Mouse (Mus musculus) splenic B cell, adult 2 months (primary cell): ENCODE measurements at regions not wholly inside any gene's neighbourhood (a gene's known extent, or its start where the extent isn't known, plus 50 kb on each side); places are given as distances from the start of the nearest gene placed in this dataset.

Source experiments
- DNase-seq: peaks from one replicate; pipeline ENCODE4 v3.0.0-alpha.2; 2011; ENCODE audit warnings: low read depth, low spot score
- H3K27me3 ChIP-seq: 2 replicates; pipeline ENCODE4 v1.6.1; 2012; ENCODE audit warnings: mild to moderate bottlenecking, low read length, moderate library complexity, mixed read lengths; ENCODE audit not compliant: control insufficient read depth, poor library complexity, insufficient read depth, severe bottlenecking
- H3K36me3 ChIP-seq: 2 replicates; pipeline ENCODE4 v1.6.1; 2012; ENCODE audit warnings: mild to moderate bottlenecking, low read length, moderate library complexity, mixed read lengths; ENCODE audit not compliant: control insufficient read depth, poor library complexity, insufficient read depth, severe bottlenecking

DNA sequence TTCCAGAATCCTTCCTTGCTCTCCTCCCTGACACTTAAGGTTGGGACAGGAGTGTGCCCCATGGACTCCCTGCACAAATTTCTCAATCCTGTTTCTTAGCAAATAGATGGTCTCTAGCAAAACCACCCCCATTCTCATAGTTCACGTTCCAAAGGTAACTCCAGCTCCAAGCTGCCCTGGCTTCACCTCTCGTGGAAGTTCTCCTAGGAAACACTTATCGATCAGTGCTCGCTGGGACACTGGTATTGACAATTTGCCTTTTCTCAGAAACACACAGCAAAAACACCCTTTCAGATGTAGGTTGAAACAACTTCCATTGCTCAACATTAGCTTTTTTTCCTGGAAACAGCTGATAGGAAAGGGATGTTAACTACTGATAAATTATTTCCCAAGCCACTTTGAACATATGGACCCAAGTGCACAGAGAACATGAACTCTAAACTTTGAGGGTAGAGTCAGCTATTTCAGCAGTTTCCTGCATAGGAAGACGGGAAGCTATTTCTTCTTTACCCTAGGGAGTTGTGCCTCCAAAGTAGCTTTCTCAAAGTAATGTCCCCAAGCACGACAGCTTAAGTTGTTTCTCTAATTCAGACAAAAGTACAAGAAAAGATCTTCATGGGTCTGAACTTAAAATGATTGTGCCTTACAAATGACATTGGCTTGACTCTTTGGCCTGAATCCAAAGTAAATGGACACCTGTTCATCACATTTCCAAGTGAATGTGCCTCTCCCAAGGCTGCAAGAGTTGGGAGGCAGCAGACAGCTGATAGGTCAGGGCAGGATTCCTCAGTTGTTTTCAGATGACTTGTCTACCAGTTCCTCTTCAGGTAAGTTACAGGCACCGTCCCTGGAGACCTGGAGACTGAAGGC lies 102.4 kb downstream of the Foxa2 start:
- DNase-seq = no peak
- H3K27me3 ChIP-seq = no peaks in the 10 kb centered on the region; the same call in 1 of the 2 replicates
- no peaks in the 10 kb centered on the region for H3K36me3 ChIP-seq

DNA sequence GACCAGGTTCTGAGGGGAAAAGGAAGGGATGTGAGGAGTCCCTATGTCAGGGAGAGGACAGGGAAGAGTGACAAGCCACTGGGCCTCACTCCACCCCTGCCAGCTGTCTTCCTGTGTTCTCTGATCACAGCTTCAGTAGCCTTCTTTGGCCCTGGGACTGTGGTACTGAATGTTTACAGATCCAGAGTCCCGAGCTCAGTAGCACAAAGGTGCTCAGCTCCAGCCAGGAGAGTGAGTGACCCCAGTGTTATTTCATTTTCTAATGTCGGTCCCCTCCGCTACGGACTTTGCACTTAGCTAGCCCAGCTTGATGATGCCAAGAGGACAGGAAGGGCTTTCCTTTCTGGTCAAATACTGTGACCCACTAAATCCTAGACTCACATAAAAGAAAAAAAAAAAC lies 104.2 kb downstream of the Foxa2 start:
- no peaks in the 10 kb centered on the region; the same call in 1 of the 2 replicates for H3K27me3 ChIP-seq
- DNase-seq = no peak
- no peaks in the 10 kb centered on the region for H3K36me3 ChIP-seq

DNA sequence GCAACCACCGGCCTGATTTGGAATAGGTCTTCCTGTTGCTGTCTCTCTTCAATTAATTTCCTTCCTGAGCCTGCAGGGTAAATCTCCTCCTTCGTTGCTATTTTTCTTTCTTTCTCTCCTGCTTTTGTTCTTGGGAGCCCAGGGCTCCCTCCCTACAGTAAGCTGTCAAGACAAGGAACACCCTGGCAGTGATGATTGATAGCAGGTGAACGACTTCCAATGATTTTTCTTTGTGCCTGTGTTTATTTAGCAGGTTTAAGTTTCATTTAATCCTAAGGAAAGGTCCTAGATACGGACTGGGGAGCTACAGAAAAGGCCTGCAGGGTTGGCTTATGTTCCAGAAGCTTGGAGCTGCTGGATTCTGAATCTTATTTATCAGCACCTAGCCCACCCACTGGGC lies 105.5 kb downstream of the Foxa2 start:
- no peaks in the 10 kb centered on the region for H3K27me3 ChIP-seq
- DNase-seq = no peak
- no peaks in the 10 kb centered on the region for H3K36me3 ChIP-seq

DNA sequence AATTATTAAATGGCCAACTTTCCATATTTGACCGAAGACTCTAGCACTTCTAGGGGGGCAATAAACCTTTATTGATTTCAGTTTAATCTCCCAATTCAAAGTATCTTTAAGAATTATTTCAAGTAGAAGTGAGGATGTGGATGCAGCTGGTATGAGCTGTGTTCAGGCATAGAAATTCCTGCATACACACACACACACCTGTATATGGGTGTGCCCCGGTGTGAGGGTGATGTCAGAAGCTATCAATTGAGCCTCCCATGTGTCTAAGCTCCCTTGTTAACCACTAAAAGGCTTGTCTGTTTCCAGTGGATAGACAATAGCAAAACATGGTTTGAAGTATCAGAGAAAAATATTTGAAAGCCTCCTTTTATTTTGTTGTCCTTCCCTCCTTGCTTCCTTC lies 114.3 kb downstream of the Foxa2 start:
- Histone ChIP-seq H3K36me3 (no peaks in the 10 kb centered on the region), H3K27me3 (no peaks in the 10 kb centered on the region)
- no peak for DNase-seq

DNA sequence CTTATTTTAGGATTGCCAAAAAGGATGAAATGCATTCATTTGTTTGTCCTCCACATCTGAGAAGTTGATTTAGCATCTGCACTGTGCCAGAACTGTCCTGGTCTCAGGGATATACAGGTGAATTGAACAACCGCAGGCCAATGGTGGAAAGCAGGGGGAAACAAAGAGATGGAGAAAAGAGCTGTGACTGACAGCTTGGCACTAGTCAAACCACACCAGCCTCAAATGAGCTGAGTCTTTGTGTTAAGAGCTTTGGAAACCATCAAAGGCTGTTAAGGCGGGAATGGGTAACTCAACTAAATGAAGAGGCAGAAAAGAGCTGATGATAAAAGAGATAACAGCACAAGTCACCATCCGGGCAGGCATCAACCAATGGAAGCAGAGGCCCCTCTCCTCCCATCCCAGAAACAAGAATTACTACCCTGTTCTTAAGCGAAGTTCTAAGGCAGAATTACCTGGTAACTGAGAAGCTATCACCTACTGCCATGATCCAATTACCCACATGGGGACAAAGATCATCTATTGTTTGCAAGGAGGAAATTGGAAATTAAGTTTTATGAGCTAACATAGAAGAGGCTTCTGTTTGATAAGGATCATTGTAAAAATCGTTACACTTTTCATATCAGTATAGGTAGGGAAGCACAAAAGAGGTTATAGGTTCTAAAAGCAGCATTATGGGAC lies 117.6 kb downstream of the Foxa2 start:
- H3K36me3 ChIP-seq = no peaks in the 10 kb centered on the region
- no peak for DNase-seq
- H3K27me3 ChIP-seq = no peaks in the 10 kb centered on the region

DNA sequence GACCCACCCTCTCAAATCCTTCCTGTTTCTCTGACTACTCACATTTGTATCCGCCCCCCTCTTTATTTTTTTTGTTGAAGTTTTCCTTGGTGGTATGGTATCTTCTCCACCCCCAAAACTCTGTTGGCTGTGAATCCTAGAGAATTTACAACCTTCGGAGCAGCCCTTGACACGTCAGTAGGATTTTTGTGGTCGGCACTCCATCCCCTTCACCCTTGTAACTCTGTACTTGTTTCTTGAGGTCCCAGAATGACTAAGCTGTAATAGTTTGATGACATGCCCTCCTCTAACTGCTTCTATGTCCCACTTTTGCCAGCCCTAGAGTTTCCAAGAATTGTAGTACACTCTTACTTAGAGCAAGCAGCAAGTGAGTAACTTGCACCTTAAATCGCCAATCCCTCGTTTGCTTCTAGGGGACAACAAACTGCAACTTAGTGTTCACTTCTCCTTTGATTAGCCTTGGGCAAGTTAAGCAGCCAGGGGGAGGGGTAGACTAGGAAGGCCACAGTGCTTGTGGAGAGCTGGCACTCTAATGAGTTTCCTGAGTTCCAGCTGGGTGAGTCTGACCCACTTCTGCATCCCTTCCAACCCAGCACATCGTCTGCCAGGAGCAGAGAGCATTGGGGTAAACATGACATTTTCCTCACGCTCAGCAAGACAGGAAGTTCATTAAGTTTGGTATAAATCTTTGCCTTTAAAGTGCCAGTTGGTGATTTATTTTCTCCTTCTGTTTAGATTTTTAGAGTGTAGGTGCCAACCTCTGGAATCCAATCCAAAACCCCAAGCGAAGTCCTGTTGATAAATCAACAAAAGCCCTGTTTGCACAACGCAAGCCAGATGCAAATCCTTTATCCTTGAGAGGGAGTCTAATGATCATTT lies 118.7 kb downstream of the Foxa2 start:
- no peak for DNase-seq
- no peaks in the 10 kb centered on the region for H3K27me3 ChIP-seq

DNA sequence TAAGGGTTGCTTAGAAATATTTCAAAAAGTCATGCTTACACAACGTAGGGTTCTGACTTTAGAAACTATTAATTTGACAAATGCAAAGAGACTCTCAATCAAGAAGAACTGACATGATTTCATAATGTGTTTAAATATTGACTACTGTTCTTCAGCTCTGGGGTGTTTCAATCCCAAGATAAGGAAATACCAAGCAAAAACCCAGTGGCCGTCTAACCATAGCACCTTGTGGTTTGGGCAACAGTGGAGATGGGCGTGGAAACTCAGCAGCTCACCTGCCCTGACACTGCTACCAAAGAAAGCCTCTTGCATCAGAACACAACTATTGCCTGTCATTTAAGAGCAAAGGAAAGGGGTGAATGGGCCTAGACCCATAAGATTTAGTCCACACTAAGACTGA lies 119.9 kb downstream of the Foxa2 start:
- Histone ChIP-seq H3K27me3 (no peaks in the 10 kb centered on the region), H3K36me3 (no peaks in the 10 kb centered on the region)
- DNase-seq = no peak

More for the DNA sequence above, 118.7 kb downstream of the Foxa2 start:
- no peaks in the 10 kb centered on the region for H3K36me3 ChIP-seq

DNA sequence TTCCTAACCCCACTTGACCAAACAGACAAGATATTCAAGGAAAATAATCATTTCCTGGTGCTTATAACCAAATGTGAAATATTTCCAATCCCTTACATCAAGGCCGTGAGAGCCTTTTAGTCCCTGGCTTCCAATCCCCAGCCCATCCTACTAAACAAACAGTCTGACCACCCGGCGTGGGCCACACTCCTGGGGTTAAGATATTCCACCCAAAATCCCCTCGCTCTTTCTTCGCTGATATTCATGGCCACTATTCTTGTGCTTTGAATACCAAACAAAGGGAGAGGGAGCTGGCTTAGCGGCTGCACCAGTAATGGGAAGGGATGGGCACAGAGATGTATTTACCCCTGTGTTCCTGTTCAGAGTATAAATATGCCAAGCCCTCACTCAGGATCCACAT lies 139.4 kb downstream of the Foxa2 start:
- DNase-seq = no peak
- no peaks in the 10 kb centered on the region for H3K36me3 ChIP-seq
- no peaks in the 10 kb centered on the region for H3K27me3 ChIP-seq

DNA sequence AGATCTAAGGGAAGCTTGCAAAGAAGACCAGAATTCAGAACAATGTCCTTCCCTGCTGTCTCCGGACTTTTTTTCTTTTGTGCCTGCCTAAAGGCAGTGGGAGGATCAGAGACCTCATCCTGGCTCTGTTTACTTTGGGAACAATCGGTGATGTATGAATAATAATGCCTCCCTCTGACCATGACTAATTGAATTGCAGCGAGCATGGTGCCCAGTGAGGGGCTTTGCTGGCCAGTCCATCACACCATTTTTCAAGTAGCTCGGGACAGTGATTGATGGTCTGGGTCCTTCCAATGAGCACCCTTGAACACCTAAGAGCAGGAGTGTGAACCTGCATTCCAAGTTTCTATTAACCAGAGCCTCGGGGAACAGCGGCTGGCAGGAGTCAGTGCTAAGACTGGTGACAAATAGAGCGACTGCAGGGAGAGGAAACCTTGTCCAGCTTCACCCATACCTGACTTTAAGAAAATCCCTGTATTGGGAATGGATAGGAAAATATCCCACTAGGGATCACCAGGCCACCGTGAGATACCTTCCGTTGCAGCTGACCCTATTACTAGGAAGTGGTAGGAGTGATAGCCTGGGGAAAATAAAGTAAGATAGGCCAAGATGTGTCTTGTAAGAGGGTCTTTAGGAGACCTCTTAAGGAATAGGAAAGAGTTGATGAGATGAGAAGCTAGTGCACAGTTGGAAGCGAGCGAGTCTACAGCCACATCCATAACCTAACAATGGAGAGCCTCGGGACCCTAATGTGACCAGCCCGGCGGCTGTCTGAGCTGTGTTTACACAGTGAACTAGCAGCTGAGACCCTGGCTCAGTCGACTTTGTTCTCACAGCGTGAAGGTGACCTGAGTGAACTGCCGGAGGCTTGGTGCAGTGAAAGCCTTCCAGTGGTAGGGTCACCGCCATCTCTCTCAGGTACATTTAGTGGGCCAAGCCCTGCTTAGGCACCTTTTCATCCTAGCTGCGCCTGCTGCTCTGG lies 140.7 kb downstream of the Foxa2 start:
- no peaks in the 10 kb centered on the region for H3K27me3 ChIP-seq
- no peak for DNase-seq
- no peaks in the 10 kb centered on the region for H3K36me3 ChIP-seq

DNA sequence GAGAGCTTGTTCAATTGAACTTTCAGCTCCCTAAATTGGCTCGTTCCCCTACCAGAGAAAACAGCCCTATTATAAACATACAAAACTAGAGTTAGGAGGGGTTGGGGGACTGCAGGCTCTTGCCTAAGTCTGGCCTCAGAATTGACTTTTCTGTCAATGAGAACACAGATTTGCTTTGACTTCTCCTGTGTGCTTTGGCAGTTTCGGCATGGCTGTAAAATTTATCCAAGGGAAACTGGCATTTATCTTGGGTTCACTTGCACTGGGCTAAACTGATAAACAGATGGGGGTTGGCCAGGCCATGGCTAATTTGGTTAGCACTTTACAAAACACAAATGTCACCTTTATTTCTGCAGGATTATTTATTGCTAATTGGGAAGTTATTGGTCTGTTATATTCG lies 141.7 kb downstream of the Foxa2 start:
- no peaks in the 10 kb centered on the region for H3K36me3 ChIP-seq
- no peak for DNase-seq
- H3K27me3 ChIP-seq = no peaks in the 10 kb centered on the region

DNA sequence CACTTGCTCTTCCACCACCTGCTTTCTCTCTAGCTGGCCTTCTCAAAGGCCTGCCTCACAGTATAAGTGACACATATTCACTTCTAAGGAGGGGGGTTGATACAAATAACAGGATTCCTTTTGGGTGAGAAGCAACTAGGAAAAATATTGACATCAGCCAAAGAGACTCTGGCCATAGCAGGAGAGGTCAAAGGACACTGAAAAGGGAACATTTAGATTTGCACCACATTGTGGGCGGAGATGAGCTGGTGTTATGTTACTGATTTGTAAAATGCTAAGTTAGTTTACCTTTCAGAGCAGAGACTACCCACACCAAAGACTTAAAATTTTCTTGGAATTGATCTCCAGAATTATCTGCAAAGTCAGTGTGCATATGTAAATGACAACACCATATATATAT lies 147.5 kb downstream of the Foxa2 start:
- Histone ChIP-seq H3K27me3 (no peaks in the 10 kb centered on the region), H3K36me3 (no peaks in the 10 kb centered on the region)
- no peak for DNase-seq

DNA sequence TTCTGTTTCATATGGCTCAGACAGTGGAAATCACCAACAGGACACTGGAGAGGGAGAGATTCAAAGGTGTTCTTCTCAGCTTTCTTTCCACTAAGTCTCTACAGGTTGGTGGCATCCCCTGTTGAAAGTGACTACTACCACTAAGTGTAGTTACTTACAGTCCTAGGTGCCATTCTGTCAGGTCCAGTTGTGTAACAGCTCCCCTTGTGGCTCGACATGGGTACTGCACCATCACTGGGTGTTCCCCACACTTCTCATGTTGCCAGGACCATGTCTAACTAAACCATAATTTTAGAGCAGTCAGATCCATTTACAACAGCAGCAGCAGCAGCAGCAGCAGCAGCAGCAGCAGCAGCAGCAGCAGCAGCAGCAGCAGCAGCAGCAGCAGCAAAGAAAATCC lies 151.1 kb downstream of the Foxa2 start:
- peak; percentile 21 for DNase-seq
- H3K36me3 ChIP-seq = no peaks in the 10 kb centered on the region
- no peaks in the 10 kb centered on the region for H3K27me3 ChIP-seq

DNA sequence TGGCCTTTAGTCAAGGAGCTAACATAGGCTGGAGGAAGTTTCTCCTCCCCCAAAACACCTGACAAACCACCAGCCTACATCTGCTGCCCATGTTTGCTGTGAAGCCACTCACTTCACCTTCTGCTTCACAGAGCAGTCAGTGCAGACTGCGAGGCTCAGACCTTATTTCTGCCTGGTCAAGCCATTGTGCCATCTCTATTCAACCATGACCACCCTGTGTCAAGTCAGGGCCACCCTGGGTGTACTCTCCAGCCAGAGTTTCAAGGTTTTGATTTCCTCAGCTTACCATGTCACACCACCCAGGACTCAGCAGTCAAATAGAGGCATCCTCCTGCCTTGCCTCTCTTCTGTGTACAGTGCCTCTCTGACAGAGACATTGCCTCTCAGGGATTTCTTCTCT lies 152.6 kb downstream of the Foxa2 start:
- no peak for DNase-seq
- H3K27me3 ChIP-seq = no peaks in the 10 kb centered on the region
- H3K36me3 ChIP-seq = no peaks in the 10 kb centered on the region

DNA sequence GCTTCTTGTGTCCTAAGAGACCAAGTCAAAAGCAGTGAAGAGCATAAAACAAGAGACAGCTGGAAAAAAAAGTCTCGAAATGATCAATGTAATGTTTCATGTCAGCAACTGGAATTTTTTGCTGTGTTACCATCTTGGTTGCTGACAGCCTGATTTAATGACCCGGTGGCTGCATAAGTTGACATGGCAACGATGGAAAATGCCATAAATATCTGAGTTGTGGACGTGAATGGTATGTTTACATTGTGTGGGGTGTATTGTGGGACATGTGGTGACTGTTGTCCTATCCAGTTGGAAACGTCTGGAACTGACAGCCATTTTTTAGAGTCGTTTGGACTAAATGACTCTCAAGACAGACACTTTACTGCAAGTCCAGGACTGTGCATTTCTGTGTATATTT lies 160.6 kb downstream of the Foxa2 start:
- Histone ChIP-seq H3K36me3 (no peaks in the 10 kb centered on the region), H3K27me3 (no peaks in the 10 kb centered on the region)
- DNase-seq = no peak
